Mouse (Mus musculus): ENCODE results near the gene Abcc10. TPM values are rescaled to one million over a fixed set of nuclear protein-coding genes. Genes with fewer than 3 reads are reported as not detected.

The Abcc10 gene
- polyA plus RNA-seq, 1 experiment from 2014 or later: 8.2 TPM

DNA sequence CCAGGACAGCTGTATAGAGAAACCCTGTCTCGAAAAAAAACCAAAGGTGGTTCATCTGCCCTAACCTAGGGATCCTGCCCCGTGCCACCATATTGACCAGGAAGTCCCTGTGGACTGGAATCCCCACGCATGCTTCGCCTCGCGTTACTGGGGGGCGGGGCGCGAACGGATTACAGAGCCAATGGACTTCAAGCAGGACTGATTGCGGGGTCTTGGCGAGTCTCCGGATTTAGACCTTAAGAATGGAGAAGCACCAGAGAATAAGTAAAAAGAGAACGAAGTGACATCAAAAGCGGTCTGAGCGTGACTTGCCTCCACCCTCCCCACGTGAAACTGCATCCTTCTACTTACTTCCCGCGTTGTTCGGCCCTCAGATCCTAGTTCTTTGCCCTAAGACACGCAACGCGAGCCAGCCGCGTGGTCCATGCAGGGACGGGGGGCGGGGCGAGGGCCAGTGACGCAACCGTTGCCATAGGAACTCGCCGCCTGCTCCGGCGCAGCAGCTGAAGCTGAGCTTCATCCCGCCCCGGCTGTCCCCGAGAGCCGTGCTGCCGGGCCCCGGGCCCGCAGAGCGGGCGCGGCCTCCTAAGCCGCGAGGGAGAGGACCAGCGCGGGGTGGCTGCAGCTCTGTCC, 74.6 kb downstream of the Abcc10 start, which contains the start of gene Lrrc73:
Gene Lrrc73, plus strand, starts transcription at position 80 of the 633 bp plus-strand sequence.
- ATAC-seq (ENCODE audit: low FRiP score): peak; percentile 91
- WGBS: 3% methylated on average over 41 of the region's 48 CpGs
- H3K27ac ChIP-seq: peak within 1 kb of the TSS; percentile 78
- peak within 1 kb of the TSS; percentile 82 for H3K4me3 ChIP-seq (replicated peaks; ENCODE audit: low read length)
- H3K4me1 ChIP-seq (replicated peaks; ENCODE audit: control insufficient read depth, insufficient read depth, low read length): peaks cover 24% of the 10 kb centered on the region
- peak; percentile 94 for DNase-seq (ENCODE audit: low spot score)
- no peaks in the 10 kb centered on the region for H3K9me3 ChIP-seq (ENCODE audit: control insufficient read depth, low read length)
- H3K9ac ChIP-seq: peak within 1 kb of the TSS; percentile 84
- no peaks in the 10 kb centered on the region for H3K27me3 ChIP-seq (ENCODE audit: control insufficient read depth, insufficient read depth, low read length)
- peak within 1 kb of the TSS; percentile 96 for H3K4me2 ChIP-seq (replicated peaks)
- peaks cover 50% of the 10 kb centered on the region for H3K36me3 ChIP-seq (replicated peaks; ENCODE audit: control insufficient read depth, insufficient read depth)

Other genes starting within 250 kb of the Abcc10 start
- 143 and 148 TPM in 2 replicates for gene Mrps18a, start 217.4 kb downstream of the Abcc10 start, polyA plus RNA-seq (2014; fragmentation: Nextera tagmentation; extraction: Ambion mirVana)
- gene Rsph9, start 184.1 kb downstream of the Abcc10 start, polyA plus RNA-seq (2014; fragmentation: Nextera tagmentation; extraction: Ambion mirVana): 50.3 and 52.5 TPM in 2 replicates
- 19.6 and 21.9 TPM in 2 replicates for gene Mad2l1bp, start 174.8 kb downstream of the Abcc10 start, polyA plus RNA-seq (2014; fragmentation: Nextera tagmentation; extraction: Ambion mirVana)
- gene Gtpbp2, start 167.3 kb downstream of the Abcc10 start, polyA plus RNA-seq (2014; fragmentation: Nextera tagmentation; extraction: Ambion mirVana): 25.7 and 29.9 TPM in 2 replicates
- 5.5 and 6.4 TPM in 2 replicates for gene Polh, start 125.7 kb downstream of the Abcc10 start, polyA plus RNA-seq (2014; fragmentation: Nextera tagmentation; extraction: Ambion mirVana)
- 43.4 and 44.4 TPM in 2 replicates for gene Xpo5, start 125.6 kb downstream of the Abcc10 start, polyA plus RNA-seq (2014; fragmentation: Nextera tagmentation; extraction: Ambion mirVana)
- gene Polr1c, start 80.3 kb downstream of the Abcc10 start, polyA plus RNA-seq (2014; fragmentation: Nextera tagmentation; extraction: Ambion mirVana): 75.4 and 80.1 TPM in 2 replicates
- gene Yipf3, start 80.3 kb downstream of the Abcc10 start, polyA plus RNA-seq (2014; fragmentation: Nextera tagmentation; extraction: Ambion mirVana): 91.6 and 97.2 TPM in 2 replicates
- 15.1 and 18.1 TPM in 2 replicates for gene Lrrc73, start 74.8 kb downstream of the Abcc10 start, polyA plus RNA-seq (2014; fragmentation: Nextera tagmentation; extraction: Ambion mirVana)
- 22.3 and 25.8 TPM in 2 replicates for gene Tjap1, start 45.3 kb downstream of the Abcc10 start, polyA plus RNA-seq (2014; fragmentation: Nextera tagmentation; extraction: Ambion mirVana)
- 18.9 and 20.9 TPM in 2 replicates for gene Dlk2, start 30.9 kb downstream of the Abcc10 start, polyA plus RNA-seq (2014; fragmentation: Nextera tagmentation; extraction: Ambion mirVana)
- gene Zfp318, start 55.4 kb upstream of the Abcc10 start, polyA plus RNA-seq (2014; fragmentation: Nextera tagmentation; extraction: Ambion mirVana): 29.7 and 31.5 TPM in 2 replicates
- gene Crip3, start 100.6 kb upstream of the Abcc10 start, polyA plus RNA-seq (2014; fragmentation: Nextera tagmentation; extraction: Ambion mirVana): 1.4 and 2.2 TPM in 2 replicates
- not detected in 2 replicates for gene Slc22a7, start 110.1 kb upstream of the Abcc10 start, polyA plus RNA-seq (2014; fragmentation: Nextera tagmentation; extraction: Ambion mirVana)
- gene Ttbk1, start 159.3 kb upstream of the Abcc10 start, polyA plus RNA-seq (2014; fragmentation: Nextera tagmentation; extraction: Ambion mirVana): 6.5 and 7.7 TPM in 2 replicates
- gene Dnph1, start 168.4 kb upstream of the Abcc10 start, polyA plus RNA-seq (2014; fragmentation: Nextera tagmentation; extraction: Ambion mirVana): 16.0 and 16.6 TPM in 2 replicates
- 14.6 and 14.7 TPM in 2 replicates for gene Cul9, start 218.0 kb upstream of the Abcc10 start, polyA plus RNA-seq (2014; fragmentation: Nextera tagmentation; extraction: Ambion mirVana)
- gene Srf, start 227.8 kb upstream of the Abcc10 start, polyA plus RNA-seq (2014; fragmentation: Nextera tagmentation; extraction: Ambion mirVana): 5.2 and 6.5 TPM in 2 replicates